Mouse (Mus musculus) c-Kit-positive CD71-negative TER-119-negative erythroid progenitor cells, embryonic 14.5 days (primary cell): Measurements from ENCODE around the gene Tmem248.
"Not testable (repeated sequence)": the region's sequence is repeated elsewhere in the genome, so short reads cannot be mapped to it uniquely, and the experiment has no call there.

ENCODE experiments used
- DNase-seq: peaks from one replicate; pipeline ENCODE4 v3.0.0-alpha.2; 2013; ENCODE audit warnings: low read depth

Tmem248 gene

DNA sequence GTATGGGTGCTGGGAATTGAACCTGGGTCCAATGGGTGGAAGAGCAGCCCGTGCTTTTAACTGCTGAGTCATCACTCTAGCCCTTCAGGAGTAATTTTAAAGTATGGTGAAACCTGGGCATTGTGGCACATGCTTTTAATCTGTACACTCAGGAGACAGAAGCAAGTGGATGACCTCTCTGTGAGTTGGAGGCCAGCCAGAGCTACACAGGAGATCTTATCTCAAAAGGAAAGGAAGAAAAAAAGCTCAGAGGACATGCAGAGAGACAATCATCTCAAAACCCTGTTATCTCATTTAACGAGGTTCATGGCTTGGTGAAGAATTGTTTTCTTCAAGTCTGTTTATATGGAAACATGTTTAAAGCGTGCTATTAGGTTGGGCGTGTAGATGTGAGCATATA, 12.9 kb upstream of the Tmem248 start:
- no peak for DNase-seq

DNA sequence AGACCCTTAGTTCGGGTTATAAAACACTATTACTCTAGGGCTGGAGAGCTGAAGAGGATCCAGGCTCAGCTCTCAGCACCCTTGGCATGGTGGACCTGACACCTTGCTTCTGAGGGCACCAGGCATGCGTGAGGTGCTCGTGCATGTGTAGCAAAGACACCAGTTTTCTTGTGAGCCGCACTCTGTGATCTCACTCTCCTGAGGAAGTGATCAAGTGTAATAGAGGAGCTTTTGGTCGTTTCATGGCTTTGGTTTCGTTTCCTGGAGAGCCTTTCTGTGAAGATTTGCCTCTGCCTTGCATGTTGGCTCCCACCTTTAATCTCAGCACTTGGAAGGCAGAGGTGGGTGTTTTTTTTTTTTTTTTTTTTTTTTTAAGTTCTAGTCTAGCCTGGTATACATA, 12.3 kb upstream of the Tmem248 start:
- DNase-seq, result no peak

DNA sequence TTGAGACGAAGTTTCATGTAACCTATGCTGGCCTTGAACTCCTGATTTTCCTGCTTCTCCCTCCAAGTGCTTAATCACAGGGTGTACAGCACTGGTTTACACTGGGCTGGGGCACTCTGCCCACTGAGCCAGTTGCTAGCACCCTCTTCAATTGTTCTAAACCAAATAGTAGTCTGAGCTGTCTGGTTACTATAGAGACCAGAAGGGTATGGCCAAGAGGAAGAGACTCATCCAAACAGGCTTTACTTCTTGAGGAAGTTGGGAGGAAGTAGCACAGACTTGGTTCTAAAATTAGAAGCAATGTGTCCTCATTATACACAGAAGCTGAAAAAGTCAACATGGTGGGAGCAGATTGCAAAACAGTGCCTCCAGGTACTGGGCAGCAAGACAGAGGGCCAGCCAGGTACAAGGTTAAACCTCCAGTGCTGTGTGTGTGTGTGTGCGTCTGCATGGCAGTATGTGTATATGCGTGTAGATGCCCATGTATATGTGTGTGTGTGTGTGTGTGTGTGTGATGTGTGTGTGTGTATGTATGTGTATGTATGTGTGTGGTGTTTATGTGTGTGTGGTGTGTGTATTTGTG, 11.3 kb upstream of the Tmem248 start:
- no peak for DNase-seq

DNA sequence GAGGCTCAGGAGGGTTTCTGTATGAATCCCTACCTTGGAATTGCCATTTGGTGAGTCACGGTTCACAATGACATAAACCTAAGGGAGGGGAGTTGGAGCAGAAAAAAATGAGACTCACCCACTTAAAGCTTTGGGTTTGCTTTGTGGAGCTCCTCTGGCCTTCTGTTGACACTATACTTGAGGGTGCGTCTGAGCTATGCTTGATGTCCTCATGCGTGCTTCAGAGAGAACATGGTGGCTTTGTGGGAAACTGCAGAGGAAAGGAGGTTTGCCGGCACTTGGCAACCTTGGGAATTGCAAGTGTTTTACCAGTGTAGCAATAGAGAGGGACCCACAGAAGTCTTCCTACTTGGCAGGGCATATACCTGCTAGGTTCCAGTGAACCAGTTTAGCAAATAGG, 9.6 kb upstream of the Tmem248 start:
- no peak for DNase-seq

DNA sequence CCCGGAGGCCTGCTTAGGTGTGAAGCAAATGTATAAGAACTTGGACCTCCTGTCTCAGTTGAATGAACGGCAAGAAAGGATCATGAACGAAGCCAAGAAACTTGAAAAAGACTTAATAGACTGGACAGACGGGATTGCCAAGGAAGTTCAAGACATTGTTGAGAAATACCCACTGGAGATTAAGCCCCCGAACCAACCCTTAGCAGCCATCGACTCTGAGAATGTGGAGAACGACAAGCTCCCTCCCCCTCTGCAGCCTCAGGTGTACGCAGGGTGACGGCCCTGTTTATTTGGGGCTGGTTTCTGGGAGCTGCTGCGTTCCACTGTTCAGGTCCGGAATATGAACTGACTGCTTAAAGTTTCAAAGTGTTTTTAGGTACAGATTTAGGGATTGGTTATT, 3.9 kb upstream of the Tmem248 start:
- no peak for DNase-seq

DNA sequence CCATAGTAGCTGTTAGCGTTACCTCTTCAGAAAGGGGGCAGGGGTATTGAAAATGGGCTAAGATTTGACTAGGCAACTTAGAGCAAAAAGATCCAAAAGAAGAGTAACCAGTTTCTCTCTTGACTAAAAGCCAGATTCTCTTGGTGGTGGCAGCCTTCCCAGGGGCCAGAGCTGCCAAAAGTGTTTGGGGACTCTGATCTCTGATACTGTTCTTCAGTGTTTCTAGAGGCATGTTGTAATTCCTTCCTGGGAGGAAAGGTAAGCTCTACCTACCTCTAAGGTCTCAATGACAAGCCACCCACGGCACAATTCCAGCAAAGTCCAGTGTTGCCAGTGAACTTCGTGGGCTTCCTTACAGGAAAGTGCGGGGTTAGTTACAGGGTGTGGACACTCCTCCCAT, 525 bp downstream of the Tmem248 start:
- no peak for DNase-seq

DNA sequence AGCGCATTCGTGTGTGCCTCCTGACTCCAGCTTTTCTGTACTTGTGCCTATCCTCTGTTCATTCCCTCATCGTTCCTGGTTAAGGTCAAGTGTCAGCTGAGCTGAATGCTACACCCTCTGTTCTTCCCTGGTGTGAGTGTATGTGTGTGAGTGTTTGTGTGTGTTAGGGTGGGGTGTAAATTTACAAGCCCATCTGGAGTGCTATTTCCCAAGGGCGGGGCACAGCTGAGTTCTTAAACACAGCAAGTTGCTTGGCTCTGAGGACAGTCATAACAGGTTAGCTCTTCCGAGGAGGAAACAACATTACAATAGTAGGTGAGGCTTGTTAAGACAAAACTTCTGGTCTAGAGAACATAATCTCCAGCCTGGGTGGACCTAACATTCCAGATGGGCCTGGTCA, 1.5 kb downstream of the Tmem248 start:
- DNase-seq, result no peak

DNA sequence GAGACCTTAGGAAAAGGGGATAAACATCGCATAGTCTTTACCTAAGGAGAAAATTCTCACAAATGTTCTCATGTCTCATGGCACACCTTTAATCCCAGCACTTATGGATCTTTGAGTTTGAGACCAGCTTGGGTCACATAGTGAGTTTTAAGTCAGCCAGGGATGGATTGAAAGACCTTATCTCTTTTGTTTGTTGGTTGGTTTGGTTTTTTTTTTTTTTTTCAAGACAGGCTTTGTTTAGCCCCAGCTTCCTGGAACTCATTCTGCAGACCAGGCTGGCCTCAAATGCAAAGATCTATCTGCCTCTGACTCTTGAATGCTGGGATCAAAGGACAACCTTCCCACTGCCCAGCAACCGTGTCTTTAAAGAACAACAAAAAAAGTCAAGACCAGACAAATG, 4.4 kb downstream of the Tmem248 start:
- DNase-seq, result no peak

DNA sequence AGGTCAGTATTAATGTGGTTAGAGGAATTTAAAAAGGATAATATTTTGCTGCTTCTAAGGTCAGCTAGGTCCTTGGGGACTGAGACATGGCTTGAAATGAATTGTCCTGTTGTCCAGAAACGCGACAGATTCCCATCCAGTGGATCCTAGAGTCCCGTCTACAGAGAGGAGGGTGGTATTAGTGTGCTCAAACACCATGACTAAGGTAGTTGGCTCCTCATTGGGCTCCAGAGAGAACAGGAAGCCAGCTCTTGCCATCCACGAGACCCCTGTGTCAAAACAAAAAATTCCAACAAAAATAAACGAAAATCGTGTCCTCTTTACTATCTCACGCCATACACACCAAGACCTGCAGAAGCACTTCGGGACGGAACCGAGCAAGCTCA, 4.9 kb downstream of the Tmem248 start:
- no peak for DNase-seq

DNA sequence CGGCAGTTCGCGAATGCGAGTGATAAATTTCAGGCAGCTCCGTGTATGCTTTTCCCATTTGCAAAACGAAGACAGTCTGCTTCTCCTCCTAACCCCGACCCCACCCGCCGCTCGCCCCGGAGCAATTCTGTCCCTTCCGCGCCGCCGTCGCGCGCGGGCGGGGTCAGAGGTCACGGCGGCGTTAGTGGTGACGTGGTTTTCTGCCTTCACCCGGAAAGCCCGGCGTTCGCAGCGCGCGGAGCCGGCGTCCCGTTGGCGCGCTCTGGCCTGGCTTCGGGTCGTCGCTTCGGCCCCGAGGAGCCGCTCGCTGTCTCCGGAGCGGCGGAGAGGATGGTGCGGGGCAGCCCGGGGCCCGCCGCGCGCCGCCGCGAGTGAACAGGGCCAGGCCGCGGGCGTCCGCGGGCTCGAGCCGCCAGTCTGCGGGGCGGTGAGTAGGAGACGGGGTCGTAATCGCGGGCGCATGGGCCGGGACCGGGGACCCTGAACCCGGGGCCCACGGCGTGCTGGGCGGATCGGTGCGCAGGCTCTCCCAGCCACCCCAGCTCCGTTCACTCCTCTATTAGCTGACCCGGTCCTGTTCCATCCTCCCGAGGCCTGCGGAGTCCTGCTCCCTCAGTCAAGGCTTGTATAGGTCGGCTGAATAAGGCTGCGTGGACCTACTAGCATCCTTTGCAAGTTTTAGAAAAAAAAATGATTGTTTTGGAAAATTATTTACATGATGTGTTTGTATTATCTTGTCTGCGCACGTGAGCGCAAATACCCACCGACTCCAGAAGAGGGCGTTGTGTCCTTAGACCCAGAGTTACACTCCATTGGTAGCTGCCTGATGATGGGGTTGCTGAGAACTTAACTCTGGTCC, 5.5 kb downstream of the Tmem248 start:
- peak; percentile 84 for DNase-seq

DNA sequence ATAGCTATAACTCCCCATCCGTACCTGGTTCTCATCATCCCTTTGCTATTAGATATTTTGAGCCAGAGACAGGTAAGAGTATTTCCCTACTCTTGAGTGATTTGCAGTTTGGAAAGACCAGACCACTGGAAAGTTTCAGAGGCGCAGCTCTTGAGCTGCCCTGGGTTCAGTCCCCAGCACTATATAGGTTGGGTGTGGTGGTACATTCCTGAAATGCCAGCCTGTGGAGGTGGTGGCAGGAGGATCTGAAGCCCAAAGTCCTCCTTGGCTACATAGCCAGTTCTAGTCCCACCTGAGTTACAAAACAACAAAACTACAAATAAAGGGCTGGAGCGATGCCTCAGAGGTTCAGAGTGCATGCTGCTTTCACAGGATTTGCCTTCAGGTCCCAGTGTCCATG, 9.9 kb downstream of the Tmem248 start:
- DNase-seq, result no peak

DNA sequence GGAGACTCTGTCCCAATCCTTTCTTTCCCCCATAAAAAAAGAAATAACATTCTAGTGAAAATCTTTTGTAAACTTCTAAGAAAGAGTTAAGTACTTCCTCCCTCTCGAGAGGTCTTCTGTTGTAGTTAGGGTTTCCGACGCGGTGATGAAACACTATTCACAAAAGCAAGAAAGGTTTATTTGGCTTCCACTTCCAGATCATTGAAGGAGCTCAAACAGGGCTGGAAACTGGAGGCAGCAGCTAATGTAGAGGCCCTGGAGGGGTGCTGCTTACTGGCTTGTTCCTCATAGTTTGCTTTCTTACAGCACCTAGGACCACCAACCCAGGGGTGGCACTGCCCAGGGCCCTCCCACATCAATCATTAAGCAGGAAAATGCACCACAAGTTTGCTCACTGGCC, 11.2 kb downstream of the Tmem248 start:
- no peak for DNase-seq

DNA sequence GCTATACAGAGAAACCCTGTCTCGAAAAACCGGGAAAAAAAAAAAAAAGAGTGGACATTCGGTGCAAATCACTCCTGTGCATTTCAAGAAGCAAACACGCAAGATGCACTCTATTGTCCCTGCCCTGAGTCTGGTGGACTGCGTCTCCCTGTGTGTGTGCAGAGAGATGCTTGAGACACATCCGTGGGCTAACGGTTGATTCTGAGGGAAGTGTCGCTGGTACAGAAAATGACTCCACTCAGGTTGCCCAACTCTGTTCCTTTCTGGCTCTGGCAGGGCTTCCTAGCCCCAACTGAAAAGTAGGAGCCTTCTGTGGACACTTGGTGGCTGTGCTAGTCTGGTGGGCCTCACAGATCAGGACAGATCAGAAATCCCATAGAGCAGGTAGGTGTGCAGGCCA, 19.4 kb downstream of the Tmem248 start:
- no peak for DNase-seq

DNA sequence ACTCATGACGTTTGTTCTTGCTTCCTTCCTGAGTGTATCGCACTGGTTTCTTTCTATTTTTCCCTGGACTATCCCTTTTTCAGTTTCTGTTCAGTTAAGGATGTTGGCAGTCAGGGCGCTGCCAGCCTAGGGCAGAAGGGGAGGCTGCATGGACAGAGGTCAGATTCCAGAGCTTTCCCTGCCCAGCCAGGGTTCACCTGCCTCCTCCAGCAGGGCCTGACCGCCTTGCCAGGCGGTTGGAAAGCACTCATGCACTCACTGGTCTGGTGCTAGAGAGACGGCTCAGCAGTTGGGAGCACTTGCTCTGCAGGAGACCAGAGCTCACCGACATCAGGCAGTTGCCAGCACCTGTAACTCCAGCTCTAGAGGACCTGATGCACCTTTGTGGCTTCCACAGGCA, 22.4 kb downstream of the Tmem248 start:
- DNase-seq, result no peak

DNA sequence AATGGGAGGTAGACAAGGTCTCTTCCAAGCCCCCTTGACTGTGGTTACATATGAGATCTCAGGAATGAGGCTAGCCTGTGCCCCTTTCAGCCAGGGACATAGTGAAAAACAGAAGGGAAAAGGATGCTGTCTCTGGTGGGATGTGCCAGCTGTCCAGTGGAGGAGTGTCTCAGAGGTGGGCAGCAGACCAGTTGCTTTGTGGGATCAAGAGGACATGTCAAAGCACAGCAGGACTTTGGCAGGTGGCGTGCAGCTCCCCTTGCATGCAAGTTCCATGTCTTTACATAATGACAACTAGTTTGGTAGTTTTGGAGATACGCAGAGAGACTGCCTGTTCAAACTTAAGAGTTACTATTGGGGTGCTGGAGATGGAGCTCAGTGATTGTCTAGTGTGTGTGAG, 23.0 kb downstream of the Tmem248 start:
- DNase-seq, result no peak

DNA sequence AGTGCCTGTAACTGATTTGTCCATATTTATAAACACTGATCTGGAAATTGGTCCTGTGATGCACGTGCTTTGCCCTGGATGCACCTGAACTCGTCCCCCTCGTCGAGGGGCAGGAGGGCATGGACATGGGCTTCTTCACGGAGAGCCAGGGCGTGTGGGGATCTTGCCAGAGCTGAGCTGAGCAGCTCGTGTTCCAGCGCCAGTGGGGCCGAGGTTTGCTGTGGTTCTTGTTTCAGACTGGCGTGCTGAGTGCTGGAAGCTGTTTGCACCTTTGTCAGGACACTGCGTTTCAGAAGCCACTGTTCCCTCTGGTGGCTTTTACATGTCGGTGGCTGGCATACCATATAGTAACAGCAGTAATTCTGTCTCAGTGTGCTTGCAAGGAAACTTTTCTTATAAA, 24.5 kb downstream of the Tmem248 start:
- no peak for DNase-seq

DNA sequence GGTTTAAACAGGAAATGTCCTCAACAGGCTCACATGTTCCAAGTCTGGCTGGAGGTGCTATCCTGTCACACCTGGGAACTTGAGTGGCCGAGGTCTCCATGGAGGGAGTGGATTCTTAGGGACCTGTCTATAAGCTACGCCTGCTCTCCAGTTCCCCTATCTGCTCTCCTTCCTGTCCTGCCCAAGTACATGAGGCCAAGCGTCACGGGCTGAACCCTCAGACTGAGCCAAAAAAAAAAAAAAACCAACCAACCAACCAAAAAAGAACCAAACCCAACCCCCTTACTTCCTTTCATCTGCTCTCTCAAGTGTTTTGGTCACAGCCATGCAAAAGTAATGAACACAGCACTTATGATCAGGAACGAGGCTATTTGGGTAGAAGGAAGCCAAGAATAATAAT, 30.9 kb downstream of the Tmem248 start:
- DNase-seq, result no peak

DNA sequence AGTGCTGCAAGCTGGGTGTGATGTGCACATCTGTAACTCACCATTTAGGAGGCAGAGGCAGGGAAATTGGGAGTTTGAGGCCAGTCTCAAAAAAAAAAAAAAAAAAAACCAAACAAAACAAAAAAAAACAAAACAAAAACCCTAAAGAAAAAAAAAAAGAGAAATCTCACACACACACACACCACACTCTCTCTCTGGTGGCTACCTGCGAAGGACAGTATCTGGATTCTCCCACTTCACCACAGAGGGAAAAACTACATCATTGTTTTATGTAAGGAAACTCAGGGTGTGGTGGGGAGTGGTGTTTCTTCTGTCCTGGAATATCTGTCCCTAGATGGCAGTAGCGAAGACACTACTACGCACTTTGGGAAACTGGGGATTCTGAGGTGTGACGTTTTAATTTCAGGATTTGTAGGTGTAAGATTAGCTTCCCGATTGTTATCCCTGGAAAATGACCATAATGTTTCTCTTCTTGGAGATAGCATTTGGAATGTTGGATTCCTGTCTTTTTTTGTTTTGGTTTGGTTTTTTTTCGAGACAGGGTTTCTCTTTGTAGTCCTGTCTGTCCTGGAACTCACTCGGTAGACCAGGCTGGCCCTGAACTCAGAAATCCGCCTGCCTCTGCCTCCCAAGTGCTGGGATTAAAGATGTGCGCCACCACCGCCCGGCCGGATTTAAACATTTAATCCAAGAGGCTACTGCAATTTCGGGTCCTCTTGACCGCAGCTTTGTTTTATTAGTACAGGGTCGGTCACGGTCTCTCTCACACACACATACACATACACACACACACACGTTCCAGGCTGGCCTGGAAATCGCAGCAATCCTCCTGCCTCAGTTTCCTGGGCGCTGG, 37.5 kb downstream of the Tmem248 start:
- no peak for DNase-seq

DNA sequence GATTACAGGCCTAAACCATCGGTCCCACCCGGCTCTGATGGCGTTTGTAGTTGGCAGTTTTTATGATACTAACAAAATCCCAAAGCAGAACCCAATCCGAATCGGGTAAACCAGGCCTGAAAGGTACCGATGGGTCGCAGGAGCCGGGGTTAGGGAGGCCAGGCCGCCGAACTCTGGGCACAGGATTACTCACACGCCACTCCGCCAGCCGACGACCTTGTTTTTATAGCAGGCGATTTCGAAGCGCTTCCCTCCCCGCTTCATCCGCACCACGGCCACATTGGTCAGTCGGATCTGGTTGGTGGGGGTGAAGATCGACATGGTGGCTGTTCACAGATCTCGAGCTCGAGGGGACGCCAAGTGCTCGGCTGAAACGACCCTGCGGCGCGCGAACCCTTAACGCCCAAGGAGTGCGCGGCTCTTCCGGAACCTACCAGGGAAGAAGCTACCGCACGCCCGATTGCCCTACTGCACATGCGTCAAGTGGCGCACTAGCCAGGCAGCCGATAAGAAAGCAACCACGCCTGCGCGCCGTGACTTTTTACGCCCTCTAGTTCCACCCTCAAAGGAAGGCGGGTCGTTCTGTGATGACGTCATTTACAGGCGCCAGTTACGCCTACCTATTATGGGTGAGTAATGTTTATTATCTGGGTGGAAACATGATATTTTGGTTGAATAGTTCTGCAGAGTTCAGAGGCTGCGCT, 38.3 kb downstream of the Tmem248 start, which contains the start of the genes Sbds and Tyw1:
Gene Sbds (minus strand): TSS at position 514 of the 704 bp plus-strand sequence.
Gene Tyw1 (plus strand): TSS at position 603 of the 704 bp plus-strand sequence.
- peak; percentile 99 for DNase-seq

DNA sequence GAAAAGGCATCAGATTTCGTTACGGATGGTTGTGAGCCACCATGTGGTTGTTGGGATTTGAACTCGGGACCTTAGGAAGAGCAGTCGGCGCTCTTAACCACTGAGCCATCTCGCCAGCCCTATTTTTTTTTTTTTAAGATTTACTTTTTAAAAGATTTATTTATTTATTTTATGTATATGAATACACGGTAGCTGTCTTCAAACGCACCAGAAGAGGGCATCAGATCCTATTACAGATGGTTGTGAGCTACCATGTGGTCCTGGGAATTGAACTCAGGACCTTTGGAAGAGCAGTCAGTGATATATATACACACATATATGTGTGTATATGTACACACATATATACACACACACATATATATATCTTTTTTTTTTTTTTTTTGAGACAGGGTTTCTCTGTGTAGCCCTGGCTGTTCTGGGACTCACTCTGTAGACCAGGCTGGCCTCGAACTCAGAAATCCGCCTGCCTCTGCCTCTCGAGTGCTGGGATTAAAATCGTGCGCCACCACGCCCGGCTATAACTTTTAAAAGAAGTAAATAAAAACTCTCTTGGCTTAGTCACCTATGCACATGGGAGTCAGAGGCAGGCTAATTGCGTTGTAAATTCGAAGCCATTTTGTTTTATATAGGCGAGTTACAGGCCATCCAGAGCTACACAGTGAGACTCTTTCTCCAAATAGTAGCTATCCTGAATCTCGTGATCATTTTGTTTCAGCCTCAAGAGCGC, 39.1 kb downstream of the Tmem248 start:
- DNase-seq, result not testable (repeated sequence)

DNA sequence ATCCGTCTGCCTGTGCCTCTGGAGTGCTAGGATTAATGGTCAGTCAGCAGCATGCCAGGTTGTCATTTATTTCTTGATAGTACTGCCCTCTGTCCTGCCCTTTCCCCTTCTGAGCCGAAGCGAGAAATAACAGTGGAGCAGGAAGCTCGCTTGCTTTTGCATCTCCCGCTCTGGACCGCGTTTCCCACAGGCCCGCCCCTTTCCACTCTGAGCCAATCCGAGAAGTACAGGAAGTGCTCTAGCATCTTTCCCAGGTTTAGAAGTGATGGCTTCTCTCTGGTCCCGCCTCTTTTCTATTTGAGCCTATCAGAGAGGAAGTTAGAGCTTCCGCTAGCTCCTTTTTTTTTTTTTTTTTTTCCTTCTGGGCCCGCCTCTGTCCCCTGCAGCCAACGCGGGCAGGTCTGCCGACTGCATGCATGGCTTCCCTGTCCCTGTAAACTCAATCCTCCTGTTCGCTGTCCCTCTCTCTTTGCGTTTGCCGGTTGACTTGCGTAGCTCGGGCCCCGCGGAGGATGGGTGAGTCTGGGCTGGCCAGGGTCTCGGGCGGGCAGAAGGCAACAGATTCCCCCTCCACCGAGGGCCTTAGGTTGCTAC, 39.9 kb downstream of the Tmem248 start:
- DNase-seq, result peak; percentile 94
